Mouse (Mus musculus): ENCODE results near the gene Tnks1bp1. TPM values are rescaled to one million over a fixed set of nuclear protein-coding genes. Genes with fewer than 3 reads are reported as not detected.

Tnks1bp1 gene
- polyA plus RNA-seq, 1 experiment from 2014 or later: 68.0 TPM

- no peak overlapping the region for H3K4me3 ChIP-seq (replicated peaks)
- no peaks in the 10 kb centered on the region for H3K27me3 ChIP-seq
- H3K27ac ChIP-seq (replicated peaks): no peak overlapping the region
- no peaks in the 10 kb centered on the region for H3K9me3 ChIP-seq (replicated peaks)
- H3K9ac ChIP-seq: no peak overlapping the region
- no peaks in the 10 kb centered on the region for H3K4me1 ChIP-seq
- no peaks in the 10 kb centered on the region for H3K36me3 ChIP-seq
- 59% methylated on average over 3 of the region's 3 CpGs for WGBS
- H3K4me2 ChIP-seq (replicated peaks): no peak overlapping the region
- ATAC-seq (ENCODE audit: insufficient number of reproducible peaks, low FRiP score, low TSS enrichment, low read depth): no peak
These were observed 33.2 kb upstream of the Tnks1bp1 start for GRCm38 (mm10) chr2:85014588-85014982.

- Histone ChIP-seq H3K9me3 (replicated peaks) (no peaks in the 10 kb centered on the region), H3K9ac (no peak overlapping the region), H3K36me3 (no peaks in the 10 kb centered on the region), H3K4me1 (no peaks in the 10 kb centered on the region), H3K27me3 (no peaks in the 10 kb centered on the region), H3K4me2 (replicated peaks) (no peak overlapping the region), H3K27ac (replicated peaks) (no peak overlapping the region), H3K4me3 (replicated peaks) (no peak overlapping the region)
- no peak for ATAC-seq (ENCODE audit: insufficient number of reproducible peaks, low FRiP score, low TSS enrichment, low read depth)
- WGBS: 15% methylated on average over 4 of the region's 4 CpGs
These were observed 25.8 kb upstream of the Tnks1bp1 start for GRCm38 (mm10) chr2:85022043-85022442.

GRCm38 (mm10) chr2:85026178-85026577 is 21.6 kb upstream of the Tnks1bp1 start:
- WGBS: 75% methylated on average over 3 of the region's 3 CpGs
- H3K4me2 ChIP-seq (replicated peaks): no peak overlapping the region
- ATAC-seq (ENCODE audit: insufficient number of reproducible peaks, low FRiP score, low TSS enrichment, low read depth): no peak

GRCm38 (mm10) chr2:85027281-85027680 is 20.5 kb upstream of the Tnks1bp1 start:
- H3K27me3 ChIP-seq: no peaks in the 10 kb centered on the region
- 68% methylated on average over 5 of the region's 5 CpGs for WGBS
- no peaks in the 10 kb centered on the region for H3K9me3 ChIP-seq (replicated peaks)
- no peaks in the 10 kb centered on the region for H3K36me3 ChIP-seq
- H3K4me3 ChIP-seq (replicated peaks): no peak overlapping the region
- no peak overlapping the region for H3K27ac ChIP-seq (replicated peaks)
- no peak overlapping the region for H3K9ac ChIP-seq
- H3K4me1 ChIP-seq: no peaks in the 10 kb centered on the region
- no peak overlapping the region for H3K4me2 ChIP-seq (replicated peaks)
- ATAC-seq (ENCODE audit: insufficient number of reproducible peaks, low FRiP score, low TSS enrichment, low read depth): no peak

More at GRCm38 (mm10) chr2:85026178-85026577, 21.6 kb upstream of the Tnks1bp1 start:
- no peak overlapping the region for H3K9ac ChIP-seq
- H3K27me3 ChIP-seq: no peaks in the 10 kb centered on the region
- H3K4me1 ChIP-seq: no peaks in the 10 kb centered on the region
- H3K36me3 ChIP-seq: no peaks in the 10 kb centered on the region
- no peaks in the 10 kb centered on the region for H3K9me3 ChIP-seq (replicated peaks)
- no peak overlapping the region for H3K4me3 ChIP-seq (replicated peaks)
- no peak overlapping the region for H3K27ac ChIP-seq (replicated peaks)

DNA sequence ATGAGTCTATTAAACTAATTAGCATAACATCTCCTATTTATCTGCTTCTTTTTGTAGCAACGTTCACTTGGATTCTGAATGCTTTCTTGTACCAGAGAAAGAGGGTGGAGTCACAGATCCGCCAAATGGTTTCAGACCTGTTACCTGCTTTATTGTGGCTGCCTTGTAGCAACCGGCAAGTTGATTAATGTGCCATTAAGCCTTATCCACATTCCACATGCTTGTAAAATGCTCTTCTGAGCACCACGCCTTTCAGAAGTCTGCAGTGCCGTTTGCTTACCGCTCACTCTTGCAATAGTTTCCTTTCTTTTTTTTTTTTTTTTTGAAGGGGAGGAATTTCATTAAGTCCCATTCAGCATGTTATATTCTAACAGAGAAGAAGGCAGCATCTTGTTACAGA is 17.9 kb upstream of the Tnks1bp1 start:
- Histone ChIP-seq H3K4me2 (replicated peaks) (no peak overlapping the region), H3K27ac (replicated peaks) (no peak overlapping the region), H3K9ac (no peak overlapping the region), H3K4me3 (replicated peaks) (no peak overlapping the region), H3K36me3 (no peaks in the 10 kb centered on the region), H3K4me1 (no peaks in the 10 kb centered on the region), H3K9me3 (replicated peaks) (no peaks in the 10 kb centered on the region), H3K27me3 (no peaks in the 10 kb centered on the region; the same call in 1 of the 2 replicates)
- 58% methylated on average over 6 of the region's 6 CpGs for WGBS
- no peak for ATAC-seq (ENCODE audit: insufficient number of reproducible peaks, low FRiP score, low TSS enrichment, low read depth)

- Histone ChIP-seq H3K4me2 (replicated peaks) (no peak overlapping the region), H3K9me3 (replicated peaks) (no peaks in the 10 kb centered on the region), H3K27ac (replicated peaks) (no peak overlapping the region), H3K4me3 (replicated peaks) (no peak overlapping the region), H3K9ac (no peak overlapping the region), H3K27me3 (no peaks in the 10 kb centered on the region; the same call in 1 of the 2 replicates), H3K36me3 (no peaks in the 10 kb centered on the region), H3K4me1 (no peaks in the 10 kb centered on the region; the same call in 1 of the 2 replicates)
- no peak for ATAC-seq (ENCODE audit: insufficient number of reproducible peaks, low FRiP score, low TSS enrichment, low read depth)
- WGBS: 56% methylated on average over 6 of the region's 6 CpGs
These were observed 16.8 kb upstream of the Tnks1bp1 start for GRCm38 (mm10) chr2:85030989-85031388.

DNA sequence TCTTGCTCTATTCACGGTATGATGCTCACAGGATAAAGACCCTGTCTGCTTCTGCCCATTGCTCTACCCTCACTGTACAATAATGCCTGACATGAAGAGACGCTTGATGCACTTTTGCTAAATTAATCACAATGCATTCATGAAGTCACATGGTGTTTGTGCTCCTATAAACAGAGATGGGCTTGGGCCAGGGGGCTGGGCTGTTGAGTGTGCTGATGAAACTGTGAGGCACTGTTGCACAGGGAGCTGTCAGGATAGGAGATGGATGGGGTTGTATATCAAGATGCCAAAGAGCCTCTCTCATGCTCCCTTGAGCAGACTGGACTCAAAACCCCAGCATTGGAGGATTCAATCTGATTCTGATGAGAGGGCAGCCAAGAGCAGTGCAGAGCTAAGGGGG is 14.7 kb upstream of the Tnks1bp1 start:
- 79% methylated on average over 2 of the region's 2 CpGs for WGBS
- no peaks in the 10 kb centered on the region for H3K36me3 ChIP-seq
- no peaks in the 10 kb centered on the region; the same call in 1 of the 2 replicates for H3K27me3 ChIP-seq
- ATAC-seq (ENCODE audit: insufficient number of reproducible peaks, low FRiP score, low TSS enrichment, low read depth): no peak
- no peaks in the 10 kb centered on the region for H3K9me3 ChIP-seq (replicated peaks)
- H3K4me2 ChIP-seq (replicated peaks): no peak overlapping the region
- no peak overlapping the region for H3K27ac ChIP-seq (replicated peaks)
- H3K9ac ChIP-seq: no peak overlapping the region
- peaks cover 12% of the 10 kb centered on the region for H3K4me1 ChIP-seq
- no peak overlapping the region for H3K4me3 ChIP-seq (replicated peaks)

GRCm38 (mm10) chr2:85034169-85034568 is 13.7 kb upstream of the Tnks1bp1 start:
- ATAC-seq (ENCODE audit: insufficient number of reproducible peaks, low FRiP score, low TSS enrichment, low read depth): no peak
- Histone ChIP-seq H3K27me3 (no peaks in the 10 kb centered on the region; the same call in 1 of the 2 replicates), H3K9me3 (replicated peaks) (no peaks in the 10 kb centered on the region), H3K27ac (replicated peaks) (no peak overlapping the region), H3K4me2 (replicated peaks) (no peak overlapping the region), H3K4me1 (peaks cover 18% of the 10 kb centered on the region), H3K36me3 (peaks cover under 1% of the 10 kb centered on the region; the same call in 1 of the 2 replicates), H3K9ac (no peak overlapping the region), H3K4me3 (replicated peaks) (no peak overlapping the region)
- WGBS: 86% methylated on average over 7 of the region's 7 CpGs

DNA sequence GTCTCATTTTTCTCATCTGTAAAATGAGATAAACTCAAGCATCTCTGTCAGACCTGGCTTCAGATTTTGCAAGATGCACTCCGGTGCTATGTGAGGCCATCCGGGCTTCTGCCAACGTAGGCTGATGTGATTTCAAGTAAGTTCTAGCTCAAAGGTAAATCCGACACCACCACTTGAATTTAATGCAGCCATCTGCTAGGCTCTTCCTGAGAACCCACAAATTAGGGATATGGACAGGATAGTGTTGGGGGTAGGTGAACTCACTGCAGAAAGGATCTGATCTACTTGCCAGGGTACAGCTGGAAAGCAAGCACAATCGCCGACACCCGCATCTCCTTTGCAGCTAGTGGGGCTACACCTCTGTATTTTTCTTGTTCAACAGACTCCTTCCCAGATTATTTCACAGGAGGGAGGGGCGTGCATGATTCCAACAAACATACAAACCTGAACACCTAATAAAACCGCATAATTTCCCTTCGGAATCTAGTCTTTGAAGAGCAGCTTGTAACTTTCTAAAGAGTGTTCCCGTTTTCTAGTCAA is 11.2 kb upstream of the Tnks1bp1 start:
- Histone ChIP-seq H3K9me3 (replicated peaks) (no peaks in the 10 kb centered on the region), H3K9ac (peak overlapping the region; percentile 75), H3K4me2 (replicated peaks) (peak overlapping the region; percentile 72), H3K4me3 (replicated peaks) (peak overlapping the region; percentile 66), H3K4me1 (peaks cover 18% of the 10 kb centered on the region), H3K36me3 (peaks cover 24% of the 10 kb centered on the region), H3K27ac (replicated peaks) (peak overlapping the region; percentile 66), H3K27me3 (no peaks in the 10 kb centered on the region; the same call in 1 of the 2 replicates)
- ATAC-seq (ENCODE audit: insufficient number of reproducible peaks, low FRiP score, low TSS enrichment, low read depth): peak; percentile 22
- WGBS: 4% methylated on average over 11 of the region's 11 CpGs

DNA sequence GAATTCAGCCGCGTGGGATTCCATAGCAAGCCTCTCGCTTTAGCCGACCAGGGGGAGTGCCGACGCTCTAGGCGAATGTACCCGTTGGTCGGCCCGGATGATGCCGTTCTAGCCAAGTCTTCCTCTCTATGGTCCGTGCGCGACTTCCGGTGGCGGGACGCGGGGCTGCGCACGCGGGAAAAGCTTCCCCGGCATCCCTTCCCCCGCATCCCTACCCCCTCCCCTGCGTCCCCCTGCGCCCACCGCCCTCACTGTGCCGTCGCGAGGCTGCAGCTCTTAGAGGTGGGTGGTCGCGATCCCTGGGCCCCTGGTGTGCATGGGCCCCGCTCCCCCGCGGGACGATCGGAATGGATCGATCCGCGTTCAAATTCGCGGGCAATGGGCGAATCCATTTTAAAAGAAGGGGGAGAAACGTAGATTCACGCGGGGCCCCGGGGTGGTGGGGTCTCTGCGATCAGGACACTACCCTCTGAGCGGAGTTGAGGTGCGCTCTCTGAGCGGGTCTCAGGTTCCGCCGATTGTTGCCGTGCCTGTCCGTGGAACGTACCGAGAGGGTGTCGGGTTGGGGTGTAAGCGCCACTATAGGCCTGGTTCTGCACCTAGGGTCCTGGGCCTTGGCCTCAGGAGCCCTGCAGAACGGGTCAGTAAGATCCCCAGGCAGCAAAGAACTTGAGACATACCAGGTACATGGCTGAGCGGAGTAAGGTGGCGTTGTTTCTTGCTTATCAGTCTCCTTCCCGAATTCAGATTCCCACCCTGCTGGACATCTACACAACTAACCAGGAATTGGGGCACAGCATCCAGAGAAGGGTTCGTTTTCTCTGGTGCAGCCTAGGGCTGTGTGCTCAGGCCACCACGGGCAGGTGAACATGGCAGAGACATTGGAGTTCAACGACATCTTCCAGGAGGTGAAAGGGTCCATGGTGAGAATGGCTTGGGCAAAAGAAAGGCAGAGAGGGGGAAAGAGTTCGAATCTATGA is 10.5 kb upstream of the Tnks1bp1 start, which contains the start of the genes Ssrp1 and P2rx3:
Gene Ssrp1, plus strand, starts transcription at position 188 of the 980 bp plus-strand sequence.
Gene P2rx3, minus strand, starts transcription at position 416 of the 980 bp plus-strand sequence.
- under 1% methylated on average over 65 of the region's 66 CpGs for WGBS
- peak; percentile 95 for ATAC-seq (ENCODE audit: insufficient number of reproducible peaks, low FRiP score, low TSS enrichment, low read depth)
- peak within 1 kb of the TSS; percentile 75 for H3K9ac ChIP-seq
- H3K4me2 ChIP-seq (replicated peaks): peak within 1 kb of the TSS; percentile 72
- peak within 1 kb of the TSS; percentile 66 for H3K27ac ChIP-seq (replicated peaks)
- H3K27me3 ChIP-seq: no peaks in the 10 kb centered on the region; the same call in 1 of the 2 replicates
- H3K9me3 ChIP-seq (replicated peaks): no peaks in the 10 kb centered on the region
- H3K4me3 ChIP-seq (replicated peaks): peak within 1 kb of the TSS; percentile 66
- peaks cover 31% of the 10 kb centered on the region for H3K36me3 ChIP-seq
- peaks cover 18% of the 10 kb centered on the region for H3K4me1 ChIP-seq

GRCm38 (mm10) chr2:85038336-85038735 is 9.5 kb upstream of the Tnks1bp1 start:
- peak overlapping the region; percentile 75 for H3K9ac ChIP-seq
- H3K4me2 ChIP-seq (replicated peaks): peak overlapping the region; percentile 72
- WGBS: 76% methylated on average over 13 of the region's 13 CpGs
- peak overlapping the region; percentile 66 for H3K4me3 ChIP-seq (replicated peaks)
- ATAC-seq (ENCODE audit: insufficient number of reproducible peaks, low FRiP score, low TSS enrichment, low read depth): no peak
- no peaks in the 10 kb centered on the region for H3K9me3 ChIP-seq (replicated peaks)
- H3K27ac ChIP-seq (replicated peaks): no peak overlapping the region
- H3K4me1 ChIP-seq: peaks cover 18% of the 10 kb centered on the region
- no peaks in the 10 kb centered on the region; the same call in 1 of the 2 replicates for H3K27me3 ChIP-seq
- H3K36me3 ChIP-seq: peaks cover 41% of the 10 kb centered on the region
